Mouse (Mus musculus): ENCODE measurements at regions not wholly inside any gene's neighbourhood (a gene's known extent, or its start where the extent isn't known, plus 50 kb on each side); places are given as distances from the start of the nearest gene placed in this dataset.

GRCm38 (mm10) chr1:88586128-88586527 is 76.3 kb upstream of the Glrp1 start:
- Histone ChIP-seq H3K27ac (ENCODE audit: low read length) (no peak overlapping the region), H3K4me2 (ENCODE audit: low read length) (no peak overlapping the region), H3K27me3 (ENCODE audit: control insufficient read depth, insufficient read depth, low read depth, low read length) (no peaks in the 10 kb centered on the region), H3K9ac (ENCODE audit: low read depth, low read length) (no peak overlapping the region), H3K4me1 (ENCODE audit: control insufficient read depth, insufficient read depth, low read length) (no peaks in the 10 kb centered on the region; the same call in 1 of the 2 replicates), H3K9me3 (replicated peaks; ENCODE audit: control insufficient read depth, low read length, poor library complexity, severe bottlenecking) (no peaks in the 10 kb centered on the region), H3K4me3 (ENCODE audit: low read depth, low read length) (no peak overlapping the region), H3K36me3 (ENCODE audit: control insufficient read depth, insufficient read depth, low read length) (no peaks in the 10 kb centered on the region)
- no peak for ATAC-seq
- 83% methylated on average over 2 of the region's 2 CpGs for WGBS

- Histone ChIP-seq H3K9me3 (replicated peaks; ENCODE audit: control insufficient read depth, low read length, poor library complexity, severe bottlenecking) (no peaks in the 10 kb centered on the region), H3K36me3 (ENCODE audit: control insufficient read depth, insufficient read depth, low read length) (no peaks in the 10 kb centered on the region), H3K9ac (ENCODE audit: low read depth, low read length) (no peak overlapping the region), H3K4me1 (ENCODE audit: control insufficient read depth, insufficient read depth, low read length) (peaks cover 1% of the 10 kb centered on the region; the same call in 1 of the 2 replicates), H3K4me3 (ENCODE audit: low read depth, low read length) (no peak overlapping the region), H3K4me2 (ENCODE audit: low read length) (no peak overlapping the region), H3K27ac (ENCODE audit: low read length) (no peak overlapping the region), H3K27me3 (ENCODE audit: control insufficient read depth, insufficient read depth, low read depth, low read length) (no peaks in the 10 kb centered on the region)
- 65% methylated on average over 5 of the region's 5 CpGs for WGBS
- ATAC-seq = no peak
Observed at GRCm38 (mm10) chr1:88584515-88585033, 74.7 kb upstream of the Glrp1 start.

DNA sequence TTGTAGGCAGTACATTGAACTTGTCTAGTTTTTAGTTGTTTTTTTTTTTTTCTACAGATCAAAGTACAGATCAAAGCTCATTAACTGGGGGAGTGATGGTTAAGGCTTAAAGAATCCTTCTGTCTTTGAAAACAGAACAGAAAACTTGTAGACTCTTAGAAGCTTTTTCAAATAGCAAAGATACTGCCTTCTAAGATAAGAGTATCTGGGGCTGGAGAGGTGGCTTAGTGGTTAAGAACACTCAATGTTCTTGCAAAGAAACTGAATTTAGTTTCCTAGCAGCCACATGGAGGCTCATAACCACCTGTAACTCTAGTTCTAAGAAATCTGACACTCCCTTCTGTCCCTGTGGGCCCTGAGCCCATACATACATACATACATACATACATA is 68.4 kb upstream of the Glrp1 start:
- H3K36me3 ChIP-seq (ENCODE audit: control insufficient read depth, insufficient read depth, low read length) = no peaks in the 10 kb centered on the region
- H3K4me2 ChIP-seq (ENCODE audit: low read length) = no peak overlapping the region
- H3K9me3 ChIP-seq (replicated peaks; ENCODE audit: control insufficient read depth, low read length, poor library complexity, severe bottlenecking) = no peaks in the 10 kb centered on the region
- no peak overlapping the region for H3K27ac ChIP-seq (ENCODE audit: low read length)
- no peak for ATAC-seq
- H3K4me1 ChIP-seq (ENCODE audit: control insufficient read depth, insufficient read depth, low read length) = peaks cover 7% of the 10 kb centered on the region; the same call in 1 of the 2 replicates
- H3K27me3 ChIP-seq (ENCODE audit: control insufficient read depth, insufficient read depth, low read depth, low read length) = no peaks in the 10 kb centered on the region
- no peak overlapping the region for H3K9ac ChIP-seq (ENCODE audit: low read depth, low read length)
- H3K4me3 ChIP-seq (ENCODE audit: low read depth, low read length) = no peak overlapping the region

DNA sequence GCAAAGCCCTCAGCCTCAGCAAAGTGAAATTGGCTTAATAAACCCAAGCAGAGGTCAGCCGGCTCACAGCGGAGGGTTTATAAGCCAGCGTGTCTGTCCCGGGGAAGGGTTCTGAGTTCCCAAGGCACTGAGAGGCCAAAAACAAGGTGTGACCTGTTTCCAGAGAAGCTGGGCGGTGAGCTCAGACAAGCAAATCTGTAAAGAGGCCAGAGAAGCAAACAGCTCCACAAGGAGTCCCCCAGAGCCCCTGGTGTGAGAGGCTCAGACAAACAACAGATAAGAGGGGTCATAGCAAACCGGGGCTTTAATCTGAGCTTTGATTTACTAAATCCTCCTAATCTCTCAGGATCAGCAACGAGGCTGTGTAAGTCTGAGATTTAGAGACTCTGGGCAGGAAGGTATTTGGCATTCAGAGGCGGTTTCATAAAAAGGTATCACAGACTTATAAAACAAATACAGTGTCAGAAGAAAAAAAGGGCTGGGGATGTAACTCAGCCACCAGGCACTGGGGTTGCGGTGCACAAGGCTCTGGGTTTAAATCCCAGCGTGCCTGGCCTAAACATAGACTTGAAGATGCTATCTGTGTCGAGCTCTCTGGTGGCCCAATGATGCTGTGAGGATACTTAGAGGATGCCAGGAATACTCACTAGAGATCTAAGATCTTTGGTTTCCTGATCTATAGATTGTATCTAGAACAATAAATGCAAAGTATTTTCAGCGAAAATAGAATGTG is 67.8 kb upstream of the Glrp1 start:
- Histone ChIP-seq H3K4me1 (ENCODE audit: control insufficient read depth, insufficient read depth, low read length) (peaks cover 7% of the 10 kb centered on the region; the same call in 1 of the 2 replicates), H3K27ac (ENCODE audit: low read length) (no peak overlapping the region), H3K27me3 (ENCODE audit: control insufficient read depth, insufficient read depth, low read depth, low read length) (no peaks in the 10 kb centered on the region), H3K9me3 (replicated peaks; ENCODE audit: control insufficient read depth, low read length, poor library complexity, severe bottlenecking) (no peaks in the 10 kb centered on the region), H3K36me3 (ENCODE audit: control insufficient read depth, insufficient read depth, low read length) (no peaks in the 10 kb centered on the region), H3K4me3 (ENCODE audit: low read depth, low read length) (no peak overlapping the region), H3K4me2 (ENCODE audit: low read length) (no peak overlapping the region), H3K9ac (ENCODE audit: low read depth, low read length) (no peak overlapping the region)
- ATAC-seq = no peak
- WGBS = 13% methylated on average over 12 of the region's 12 CpGs

GRCm38 (mm10) chr1:88575917-88576669 is 66.2 kb upstream of the Glrp1 start:
- no peak overlapping the region for H3K27ac ChIP-seq (ENCODE audit: low read length)
- no peak overlapping the region for H3K4me2 ChIP-seq (ENCODE audit: low read length)
- no peak overlapping the region for H3K4me3 ChIP-seq (ENCODE audit: low read depth, low read length)
- no peaks in the 10 kb centered on the region for H3K9me3 ChIP-seq (replicated peaks; ENCODE audit: control insufficient read depth, low read length, poor library complexity, severe bottlenecking)
- H3K27me3 ChIP-seq (ENCODE audit: control insufficient read depth, insufficient read depth, low read depth, low read length) = no peaks in the 10 kb centered on the region
- 77% methylated on average over 14 of the region's 14 CpGs for WGBS
- H3K36me3 ChIP-seq (ENCODE audit: control insufficient read depth, insufficient read depth, low read length) = no peaks in the 10 kb centered on the region
- ATAC-seq = no peak
- H3K9ac ChIP-seq (ENCODE audit: low read depth, low read length) = no peak overlapping the region
- H3K4me1 ChIP-seq (ENCODE audit: control insufficient read depth, insufficient read depth, low read length) = peaks cover 7% of the 10 kb centered on the region; the same call in 1 of the 2 replicates

DNA sequence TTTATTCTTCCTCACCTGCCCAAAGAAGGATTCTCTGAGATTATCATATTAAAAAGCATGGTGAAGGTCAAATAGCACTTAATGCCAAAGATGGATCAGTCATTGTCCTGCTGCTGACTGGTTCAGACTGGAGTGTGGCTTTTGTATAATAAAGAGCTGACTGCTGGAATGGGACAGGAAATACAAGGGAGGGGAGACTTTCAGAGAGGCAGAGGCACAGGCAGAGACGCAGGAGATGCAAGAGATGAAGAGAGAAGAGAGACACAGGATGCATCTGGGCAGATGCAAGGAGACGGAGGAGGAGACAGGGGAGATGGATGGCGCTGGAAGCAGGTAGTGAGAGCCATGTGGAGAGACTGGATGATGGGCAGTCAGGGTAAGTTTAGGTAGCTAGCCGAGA is 65.4 kb upstream of the Glrp1 start:
- no peak overlapping the region for H3K27ac ChIP-seq (ENCODE audit: low read length)
- no peak overlapping the region for H3K4me3 ChIP-seq (ENCODE audit: low read depth, low read length)
- no peak overlapping the region for H3K9ac ChIP-seq (ENCODE audit: low read depth, low read length)
- H3K4me2 ChIP-seq (ENCODE audit: low read length) = no peak overlapping the region
- no peaks in the 10 kb centered on the region for H3K36me3 ChIP-seq (ENCODE audit: control insufficient read depth, insufficient read depth, low read length)
- peaks cover 7% of the 10 kb centered on the region; the same call in 1 of the 2 replicates for H3K4me1 ChIP-seq (ENCODE audit: control insufficient read depth, insufficient read depth, low read length)
- H3K27me3 ChIP-seq (ENCODE audit: control insufficient read depth, insufficient read depth, low read depth, low read length) = no peaks in the 10 kb centered on the region
- ATAC-seq = no peak
- 65% methylated on average over 4 of the region's 4 CpGs for WGBS
- no peaks in the 10 kb centered on the region for H3K9me3 ChIP-seq (replicated peaks; ENCODE audit: control insufficient read depth, low read length, poor library complexity, severe bottlenecking)

GRCm38 (mm10) chr1:88572161-88572560 is 62.3 kb upstream of the Glrp1 start:
- Histone ChIP-seq H3K36me3 (ENCODE audit: control insufficient read depth, insufficient read depth, low read length) (no peaks in the 10 kb centered on the region), H3K27ac (ENCODE audit: low read length) (no peak overlapping the region), H3K4me3 (ENCODE audit: low read depth, low read length) (no peak overlapping the region), H3K27me3 (ENCODE audit: control insufficient read depth, insufficient read depth, low read depth, low read length) (no peaks in the 10 kb centered on the region), H3K4me2 (ENCODE audit: low read length) (no peak overlapping the region), H3K4me1 (ENCODE audit: control insufficient read depth, insufficient read depth, low read length) (peaks cover 10% of the 10 kb centered on the region), H3K9ac (ENCODE audit: low read depth, low read length) (no peak overlapping the region), H3K9me3 (replicated peaks; ENCODE audit: control insufficient read depth, low read length, poor library complexity, severe bottlenecking) (no peaks in the 10 kb centered on the region)
- ATAC-seq = no peak
- 96% methylated on average over 13 of the region's 13 CpGs for WGBS

- H3K27me3 ChIP-seq (ENCODE audit: control insufficient read depth, insufficient read depth, low read depth, low read length) = no peaks in the 10 kb centered on the region
- ATAC-seq = peak; percentile 56; the same call in 1 of the 2 replicates
- peaks cover 10% of the 10 kb centered on the region for H3K4me1 ChIP-seq (ENCODE audit: control insufficient read depth, insufficient read depth, low read length)
- 41% methylated on average over 6 of the region's 6 CpGs for WGBS
- no peaks in the 10 kb centered on the region for H3K36me3 ChIP-seq (ENCODE audit: control insufficient read depth, insufficient read depth, low read length)
- no peak overlapping the region for H3K4me3 ChIP-seq (ENCODE audit: low read depth, low read length)
- H3K27ac ChIP-seq (ENCODE audit: low read length) = peak overlapping the region; percentile 79
- H3K9me3 ChIP-seq (replicated peaks; ENCODE audit: control insufficient read depth, low read length, poor library complexity, severe bottlenecking) = no peaks in the 10 kb centered on the region
- peak overlapping the region; percentile 25; the same call in 1 of the 2 replicates for H3K4me2 ChIP-seq (ENCODE audit: low read length)
- no peak overlapping the region for H3K9ac ChIP-seq (ENCODE audit: low read depth, low read length)
Observed at GRCm38 (mm10) chr1:88568447-88569053, 58.7 kb upstream of the Glrp1 start.

DNA sequence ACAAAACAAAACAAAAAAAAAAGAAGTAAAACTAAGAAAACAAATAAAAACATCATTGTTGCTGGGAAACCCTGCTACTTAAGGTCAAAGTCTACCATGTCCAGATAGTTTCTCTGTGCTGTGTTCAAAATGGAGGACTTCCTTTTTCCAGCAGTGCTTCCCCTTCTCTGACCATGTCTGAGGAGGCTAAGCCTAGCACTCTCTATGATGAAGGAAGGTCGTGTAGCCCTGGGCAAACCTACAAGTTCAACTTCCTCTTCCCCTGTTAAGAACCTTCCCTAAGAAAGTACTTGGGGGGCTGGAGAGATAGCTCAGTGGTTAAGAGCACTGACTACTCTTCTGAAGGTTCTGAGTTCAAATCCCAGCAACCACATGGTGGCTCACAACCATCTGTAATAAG is 57.3 kb upstream of the Glrp1 start:
- no peak overlapping the region for H3K4me3 ChIP-seq (ENCODE audit: low read depth, low read length)
- no peaks in the 10 kb centered on the region for H3K9me3 ChIP-seq (replicated peaks; ENCODE audit: control insufficient read depth, low read length, poor library complexity, severe bottlenecking)
- peaks cover 10% of the 10 kb centered on the region for H3K4me1 ChIP-seq (ENCODE audit: control insufficient read depth, insufficient read depth, low read length)
- H3K27me3 ChIP-seq (ENCODE audit: control insufficient read depth, insufficient read depth, low read depth, low read length) = no peaks in the 10 kb centered on the region
- no peak overlapping the region for H3K27ac ChIP-seq (ENCODE audit: low read length)
- H3K9ac ChIP-seq (ENCODE audit: low read depth, low read length) = no peak overlapping the region
- no peaks in the 10 kb centered on the region for H3K36me3 ChIP-seq (ENCODE audit: control insufficient read depth, insufficient read depth, low read length)
- no peak for ATAC-seq
- no peak overlapping the region for H3K4me2 ChIP-seq (ENCODE audit: low read length)
- 84% methylated on average over 1 of the region's 1 CpGs for WGBS

Measured in midbrain, embryonic 16.5 days (tissue).